Mouse (Mus musculus): Measurements from ENCODE around the gene Cav1. TPM values are rescaled to one million over a fixed set of nuclear protein-coding genes. Genes with fewer than 3 reads are reported as not detected.

Gene Cav1
- polyA plus RNA-seq, 1 experiment from 2014 or later: 11.7 TPM

DNA sequence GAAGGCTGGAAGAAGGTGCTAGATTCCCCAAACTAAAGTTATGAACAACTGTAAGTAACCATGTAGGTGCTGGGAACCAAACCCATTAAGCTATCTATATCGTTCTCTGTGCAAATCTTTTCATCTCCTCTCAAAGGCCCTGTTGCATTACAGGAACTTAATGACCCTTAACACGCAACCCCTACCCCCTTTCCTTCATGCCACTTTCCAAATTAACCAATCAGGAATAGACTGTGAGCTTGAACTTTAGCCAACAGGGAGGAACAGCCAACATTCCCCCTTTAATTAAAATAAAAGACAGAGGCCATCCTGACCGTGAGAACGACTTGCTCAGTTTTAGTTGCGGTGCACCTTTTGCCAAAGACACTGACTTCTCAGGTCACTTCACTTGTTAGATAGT, 11.0 kb upstream of the Cav1 start:
- 77% methylated on average over 5 of the region's 5 CpGs for WGBS
- no peaks in the 10 kb centered on the region for H3K36me3 ChIP-seq
- H3K27ac ChIP-seq: no peak overlapping the region
- ATAC-seq: no peak
- H3K27me3 ChIP-seq: no peaks in the 10 kb centered on the region
- no peak overlapping the region for H3K4me3 ChIP-seq (replicated peaks)
- no peaks in the 10 kb centered on the region for H3K9me3 ChIP-seq
- H3K4me1 ChIP-seq (replicated peaks): peaks cover 9% of the 10 kb centered on the region
- H3K9ac ChIP-seq (replicated peaks): no peak overlapping the region
- no peak overlapping the region for H3K4me2 ChIP-seq (replicated peaks)

- Histone ChIP-seq H3K27ac (no peak overlapping the region), H3K4me2 (replicated peaks) (peak overlapping the region; percentile 91), H3K9ac (replicated peaks) (peak overlapping the region; percentile 66), H3K36me3 (no peaks in the 10 kb centered on the region), H3K4me1 (replicated peaks) (peaks cover 24% of the 10 kb centered on the region), H3K27me3 (peaks cover 38% of the 10 kb centered on the region), H3K4me3 (replicated peaks) (peak overlapping the region; percentile 50), H3K9me3 (no peaks in the 10 kb centered on the region)
- ATAC-seq: peak; percentile 37
- 1% methylated on average over 18 of the region's 19 CpGs for WGBS
These were observed 629 bp downstream of the Cav1 start for GRCm38 (mm10) chr6:17306602-17307325.

DNA sequence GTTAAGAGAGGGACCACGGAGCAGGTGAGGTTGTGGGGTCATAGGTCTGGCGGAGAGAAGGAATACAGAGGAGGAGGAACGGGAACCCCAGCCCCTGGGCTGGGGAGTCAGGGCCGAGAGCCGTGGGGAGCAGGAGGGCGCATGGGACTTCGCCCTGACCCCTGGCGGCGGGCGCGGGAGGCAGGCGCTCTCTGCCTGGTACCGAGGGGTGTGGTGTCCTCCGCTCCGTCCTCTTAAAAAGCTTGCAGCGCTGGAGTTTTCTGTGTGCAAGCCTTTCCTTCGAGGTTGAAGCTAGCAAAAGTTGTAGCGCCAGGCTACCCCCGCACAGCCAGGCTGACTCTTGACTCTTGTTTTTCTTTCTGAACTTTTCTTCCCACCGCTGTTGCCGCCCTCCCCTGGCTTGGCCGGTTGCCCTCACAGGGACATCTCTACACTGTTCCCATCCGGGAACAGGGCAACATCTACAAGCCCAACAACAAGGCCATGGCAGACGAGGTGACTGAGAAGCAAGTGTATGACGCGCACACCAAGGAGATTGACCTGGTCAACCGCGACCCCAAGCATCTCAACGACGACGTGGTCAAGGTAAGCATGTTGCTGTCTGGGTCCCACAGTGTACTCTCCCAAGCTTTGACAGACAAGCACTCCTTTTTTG, 1.5 kb downstream of the Cav1 start:
- peak; percentile 86 for ATAC-seq
- H3K4me3 ChIP-seq (replicated peaks): peak overlapping the region; percentile 50
- H3K36me3 ChIP-seq: no peaks in the 10 kb centered on the region
- no peaks in the 10 kb centered on the region for H3K9me3 ChIP-seq
- H3K4me2 ChIP-seq (replicated peaks): peak overlapping the region; percentile 91
- H3K4me1 ChIP-seq (replicated peaks): peaks cover 24% of the 10 kb centered on the region
- 3% methylated on average over 28 of the region's 31 CpGs for WGBS
- no peak overlapping the region for H3K27ac ChIP-seq
- peak overlapping the region; percentile 36; the same call in 1 of the 2 replicates for H3K9ac ChIP-seq (replicated peaks)
- peaks cover 38% of the 10 kb centered on the region for H3K27me3 ChIP-seq

- WGBS: 43% methylated on average over 2 of the region's 2 CpGs
- H3K4me2 ChIP-seq (replicated peaks): no peak overlapping the region
- H3K4me3 ChIP-seq (replicated peaks): no peak overlapping the region
- no peak overlapping the region for H3K27ac ChIP-seq
- H3K9ac ChIP-seq (replicated peaks): no peak overlapping the region
- H3K27me3 ChIP-seq: peaks cover 38% of the 10 kb centered on the region
- peaks cover 24% of the 10 kb centered on the region for H3K4me1 ChIP-seq (replicated peaks)
- ATAC-seq: no peak
- no peaks in the 10 kb centered on the region for H3K36me3 ChIP-seq
- H3K9me3 ChIP-seq: no peaks in the 10 kb centered on the region
These were observed 2.5 kb downstream of the Cav1 start for GRCm38 (mm10) chr6:17308661-17309060.

- H3K4me2 ChIP-seq (replicated peaks): no peak overlapping the region
These were observed 3.1 kb downstream of the Cav1 start for GRCm38 (mm10) chr6:17309260-17309659.

GRCm38 (mm10) chr6:17314241-17314640, 8.1 kb downstream of the Cav1 start:
- Histone ChIP-seq H3K4me1 (replicated peaks) (peaks cover 5% of the 10 kb centered on the region; the same call in 1 of the 2 replicates), H3K4me3 (replicated peaks) (no peak overlapping the region), H3K27me3 (peaks cover 4% of the 10 kb centered on the region), H3K9me3 (no peaks in the 10 kb centered on the region), H3K9ac (replicated peaks) (no peak overlapping the region), H3K36me3 (no peaks in the 10 kb centered on the region), H3K4me2 (replicated peaks) (no peak overlapping the region), H3K27ac (no peak overlapping the region)
- no peak for ATAC-seq
- 92% methylated on average over 2 of the region's 2 CpGs for WGBS

More at GRCm38 (mm10) chr6:17309260-17309659, 3.1 kb downstream of the Cav1 start:
- Histone ChIP-seq H3K9me3 (no peaks in the 10 kb centered on the region), H3K27ac (no peak overlapping the region), H3K27me3 (peaks cover 36% of the 10 kb centered on the region), H3K9ac (replicated peaks) (no peak overlapping the region), H3K4me1 (replicated peaks) (peaks cover 24% of the 10 kb centered on the region), H3K36me3 (no peaks in the 10 kb centered on the region), H3K4me3 (replicated peaks) (no peak overlapping the region)
- no peak for ATAC-seq
- 81% methylated on average over 2 of the region's 2 CpGs for WGBS

- WGBS: 83% methylated on average over 5 of the region's 5 CpGs
- no peaks in the 10 kb centered on the region for H3K27me3 ChIP-seq
- no peak overlapping the region for H3K4me3 ChIP-seq (replicated peaks)
- H3K9ac ChIP-seq (replicated peaks): no peak overlapping the region
- no peaks in the 10 kb centered on the region for H3K9me3 ChIP-seq
- H3K4me2 ChIP-seq (replicated peaks): no peak overlapping the region
- H3K36me3 ChIP-seq: no peaks in the 10 kb centered on the region
- H3K4me1 ChIP-seq (replicated peaks): peaks cover 5% of the 10 kb centered on the region; the same call in 1 of the 2 replicates
- H3K27ac ChIP-seq: no peak overlapping the region
- no peak for ATAC-seq
These were observed 8.8 kb downstream of the Cav1 start for GRCm38 (mm10) chr6:17314659-17315616.

DNA sequence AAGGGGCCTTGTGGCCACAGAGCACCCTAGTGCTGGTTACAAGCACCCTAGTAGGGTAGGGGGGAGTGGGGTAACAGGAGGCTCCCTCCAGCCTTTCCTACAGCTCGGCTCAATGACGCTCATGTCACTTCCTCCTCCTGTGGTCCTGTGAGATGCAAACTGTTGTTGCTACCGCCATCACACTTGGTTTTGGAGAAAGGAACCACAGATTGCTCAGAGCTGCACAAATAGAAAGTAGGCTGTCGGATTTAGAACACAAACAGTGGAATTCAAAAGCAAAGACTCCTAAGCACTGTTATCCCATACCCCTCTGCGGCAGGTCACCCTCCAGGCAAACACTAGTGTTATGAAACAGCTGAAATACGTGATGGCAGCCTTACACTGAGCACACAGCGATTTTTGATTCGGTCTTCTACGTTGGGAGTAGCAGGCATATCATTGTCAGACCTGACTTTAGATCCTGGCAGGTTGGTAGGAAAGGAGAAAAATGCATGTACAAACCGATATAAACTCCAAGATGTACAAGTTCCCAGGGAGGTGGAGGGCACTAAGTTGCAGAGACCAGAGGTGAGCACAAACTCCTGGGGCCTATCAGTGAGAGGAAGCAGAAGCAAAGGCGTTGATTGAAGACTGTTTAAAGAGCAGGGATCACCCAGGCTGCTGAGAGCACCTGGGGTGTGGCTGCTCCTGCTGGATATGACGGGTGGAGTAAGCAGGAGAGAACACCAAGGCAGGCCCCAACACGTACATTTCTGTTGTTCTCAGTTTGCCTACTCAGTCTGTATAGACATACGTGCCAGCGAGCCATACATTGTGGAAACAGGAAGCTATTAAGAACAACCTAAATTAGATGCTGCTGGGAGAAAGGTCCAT, 10.4 kb downstream of the Cav1 start:
- Histone ChIP-seq H3K27ac (no peak overlapping the region), H3K9ac (replicated peaks) (no peak overlapping the region), H3K27me3 (no peaks in the 10 kb centered on the region), H3K4me1 (replicated peaks) (peaks cover 5% of the 10 kb centered on the region; the same call in 1 of the 2 replicates), H3K4me2 (replicated peaks) (no peak overlapping the region), H3K9me3 (no peaks in the 10 kb centered on the region), H3K4me3 (replicated peaks) (no peak overlapping the region), H3K36me3 (no peaks in the 10 kb centered on the region)
- 72% methylated on average over 15 of the region's 15 CpGs for WGBS
- ATAC-seq: no peak

- no peaks in the 10 kb centered on the region for H3K9me3 ChIP-seq
- no peak overlapping the region for H3K9ac ChIP-seq (replicated peaks)
- H3K4me3 ChIP-seq (replicated peaks): no peak overlapping the region
- 29% methylated on average over 1 of the region's 1 CpGs for WGBS
- no peak for ATAC-seq
- no peaks in the 10 kb centered on the region for H3K36me3 ChIP-seq
- H3K27me3 ChIP-seq: no peaks in the 10 kb centered on the region
- peaks cover 5% of the 10 kb centered on the region; the same call in 1 of the 2 replicates for H3K4me1 ChIP-seq (replicated peaks)
- H3K27ac ChIP-seq: no peak overlapping the region
- H3K4me2 ChIP-seq (replicated peaks): no peak overlapping the region
These were observed 11.0 kb downstream of the Cav1 start for GRCm38 (mm10) chr6:17317167-17317524.

DNA sequence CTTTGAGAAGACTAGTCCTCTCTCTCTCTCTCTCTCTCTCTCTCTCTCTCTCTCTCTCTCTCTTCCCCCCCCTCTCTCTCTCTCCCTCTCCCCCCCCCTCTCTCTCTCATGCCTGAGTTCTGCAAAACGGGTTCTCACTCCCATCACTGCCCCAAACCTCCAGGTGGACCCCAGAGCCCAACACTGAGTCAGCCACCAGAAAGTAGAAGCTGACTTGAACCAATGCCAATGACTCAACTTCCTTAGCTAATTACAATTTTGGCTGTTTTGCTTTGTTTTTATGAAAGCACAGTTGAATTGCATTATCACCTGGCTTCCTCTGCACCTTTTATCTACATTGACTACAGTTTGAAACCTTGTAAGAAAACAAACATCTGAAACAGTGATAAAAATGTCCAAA, 11.8 kb downstream of the Cav1 start:
- Histone ChIP-seq H3K36me3 (no peaks in the 10 kb centered on the region), H3K27ac (no peak overlapping the region), H3K27me3 (no peaks in the 10 kb centered on the region), H3K9ac (replicated peaks) (no peak overlapping the region), H3K4me2 (replicated peaks) (no peak overlapping the region), H3K4me1 (replicated peaks) (peaks cover 5% of the 10 kb centered on the region; the same call in 1 of the 2 replicates), H3K4me3 (replicated peaks) (no peak overlapping the region), H3K9me3 (no peaks in the 10 kb centered on the region)
- 50% methylated on average over 1 of the region's 1 CpGs for WGBS
- no peak for ATAC-seq

- 85% methylated on average over 6 of the region's 6 CpGs for WGBS
- ATAC-seq: no peak
- Histone ChIP-seq H3K4me3 (replicated peaks) (no peak overlapping the region), H3K27me3 (no peaks in the 10 kb centered on the region), H3K4me2 (replicated peaks) (no peak overlapping the region), H3K36me3 (no peaks in the 10 kb centered on the region), H3K4me1 (replicated peaks) (peaks cover 3% of the 10 kb centered on the region; the same call in 1 of the 2 replicates), H3K27ac (no peak overlapping the region), H3K9ac (replicated peaks) (no peak overlapping the region), H3K9me3 (no peaks in the 10 kb centered on the region)
These were observed 15.8 kb downstream of the Cav1 start for GRCm38 (mm10) chr6:17321976-17322375.
